Mouse (Mus musculus): ENCODE data around the gene Ccdc34. TPM values are rescaled to one million over a fixed set of nuclear protein-coding genes. Genes with fewer than 3 reads are reported as not detected.

Gene Ccdc34
- polyA plus RNA-seq, 1 experiment, result not detected

DNA sequence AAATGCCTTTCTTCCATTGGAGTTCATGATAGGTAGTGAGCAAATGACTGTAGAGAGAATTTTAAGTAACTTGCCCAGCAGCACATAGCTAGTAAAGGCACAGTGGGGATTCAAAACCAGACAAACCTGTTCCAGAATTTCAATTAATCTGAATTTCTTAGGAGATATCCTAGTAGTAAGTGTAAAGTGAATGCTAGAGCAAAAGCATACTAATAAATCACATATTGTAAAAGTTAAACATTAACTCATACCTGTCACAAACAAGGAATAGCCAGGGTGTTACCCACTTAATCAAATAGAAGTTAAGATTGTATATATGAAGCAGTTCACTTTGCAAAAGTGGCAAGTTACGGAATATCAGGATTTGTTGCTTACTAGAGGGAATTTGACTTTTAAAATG lies 25.9 kb upstream of the Ccdc34 start:
- Histone ChIP-seq H3K4me1 (ENCODE audit: control insufficient read depth, insufficient read depth, low read length) (0 out of 2 replicates have a peak, but pooled peaks cover 5% of the 10 kb centered on the region), H3K4me3 (ENCODE audit: insufficient read depth, low read depth, low read length) (no peak overlapping the region), H3K27ac (ENCODE audit: insufficient read depth, low read depth, low read length) (no peak overlapping the region)
- WGBS, result 98% methylated on average over 1 of the region's 1 CpGs
- TF ChIP-seq CTCF (IDR thresholded peaks at IDR 0.05; ENCODE audit: insufficient read depth, low read depth, low read length) (no peak), POLR2A (IDR thresholded peaks at IDR 0.05; ENCODE audit: insufficient read depth, low read depth, low read length) (no peak)

DNA sequence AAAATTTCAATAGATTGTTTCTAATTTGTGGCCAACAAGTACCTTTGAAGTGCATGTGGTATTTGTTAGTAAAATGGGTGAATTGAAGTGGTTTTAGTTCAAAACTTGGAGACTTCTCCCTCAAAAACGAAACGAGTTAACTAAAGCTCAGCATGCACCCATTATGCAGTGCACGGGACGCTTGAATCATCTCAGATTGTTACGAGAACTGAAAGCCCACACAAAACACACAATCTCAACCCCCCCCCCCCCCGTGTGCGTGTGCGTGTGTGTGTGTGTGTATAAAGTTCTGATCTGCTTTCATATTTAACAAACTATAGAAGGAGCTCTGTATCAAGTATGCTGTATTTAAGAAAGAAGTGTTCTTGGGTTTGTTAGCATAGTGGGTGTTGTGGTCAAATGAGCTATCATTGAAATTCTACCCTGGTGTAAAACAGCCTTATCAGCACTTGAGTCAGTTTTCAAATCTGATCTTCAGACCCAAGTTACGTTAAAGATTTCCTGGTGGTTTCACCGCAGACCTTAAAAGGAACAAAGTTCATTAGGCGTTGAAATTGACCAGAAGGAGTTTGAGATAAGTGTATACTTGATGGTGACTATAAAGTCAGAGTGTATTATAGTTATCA lies 25.1 kb upstream of the Ccdc34 start:
- H3K27ac ChIP-seq (ENCODE audit: insufficient read depth, low read depth, low read length), result no peak overlapping the region
- 0 out of 2 replicates have a peak, but pooled peaks cover 2% of the 10 kb centered on the region for H3K4me1 ChIP-seq (ENCODE audit: control insufficient read depth, insufficient read depth, low read length)
- TF ChIP-seq CTCF (IDR thresholded peaks at IDR 0.05; ENCODE audit: insufficient read depth, low read depth, low read length) (no peak), POLR2A (IDR thresholded peaks at IDR 0.05; ENCODE audit: insufficient read depth, low read depth, low read length) (no peak)
- H3K4me3 ChIP-seq (ENCODE audit: insufficient read depth, low read depth, low read length), result no peak overlapping the region
- whole genome bisulfite sequencing, result 58% methylated on average over 11 of the region's 11 CpGs

DNA sequence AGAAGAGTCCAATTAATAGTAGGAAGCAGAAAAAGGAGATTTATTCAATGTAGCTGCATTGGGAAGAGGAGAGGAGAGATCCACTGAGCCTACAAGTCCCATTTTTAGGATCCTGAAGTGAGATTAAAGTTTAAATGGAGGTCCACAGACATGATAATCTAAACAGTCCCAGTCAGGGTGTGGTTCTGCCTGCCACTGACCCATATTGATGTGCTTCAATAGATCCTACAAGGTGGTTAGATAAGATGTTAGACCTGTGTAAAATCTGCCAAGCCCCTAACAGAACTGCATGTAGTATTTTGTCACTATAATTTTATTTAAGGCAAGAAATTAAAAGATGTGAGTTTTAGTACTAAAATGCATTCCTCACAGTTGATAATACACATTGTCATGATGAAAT lies 24.2 kb upstream of the Ccdc34 start:
- no peak overlapping the region for H3K27ac ChIP-seq (ENCODE audit: insufficient read depth, low read depth, low read length)
- TF ChIP-seq POLR2A (IDR thresholded peaks at IDR 0.05; ENCODE audit: insufficient read depth, low read depth, low read length) (no peak), CTCF (IDR thresholded peaks at IDR 0.05; ENCODE audit: insufficient read depth, low read depth, low read length) (no peak)
- no peak overlapping the region for H3K4me3 ChIP-seq (ENCODE audit: insufficient read depth, low read depth, low read length)
- 0 out of 2 replicates have a peak, but pooled peaks cover 2% of the 10 kb centered on the region for H3K4me1 ChIP-seq (ENCODE audit: control insufficient read depth, insufficient read depth, low read length)

DNA sequence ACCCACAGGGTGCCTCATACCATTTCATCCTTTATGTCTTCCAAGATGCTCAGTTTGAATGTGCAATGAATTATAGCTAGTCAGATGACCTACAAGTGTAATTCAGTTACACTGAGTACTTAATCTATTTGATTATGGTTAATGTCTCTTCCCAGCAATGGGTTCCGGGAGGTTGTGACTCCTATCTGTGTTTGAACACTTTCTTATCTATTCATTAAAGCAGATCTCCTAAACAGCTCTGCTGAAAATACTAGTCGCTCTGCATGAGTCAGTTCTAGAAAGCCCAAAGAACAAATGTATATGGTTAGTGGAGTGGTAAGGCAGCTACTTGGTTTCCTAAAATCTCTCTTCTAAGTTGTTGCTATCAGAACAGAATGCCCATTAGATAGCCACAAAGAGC lies 22.6 kb upstream of the Ccdc34 start:
- H3K27ac ChIP-seq (ENCODE audit: insufficient read depth, low read depth, low read length), result no peak overlapping the region
- 37% methylated on average over 2 of the region's 2 CpGs for WGBS

DNA sequence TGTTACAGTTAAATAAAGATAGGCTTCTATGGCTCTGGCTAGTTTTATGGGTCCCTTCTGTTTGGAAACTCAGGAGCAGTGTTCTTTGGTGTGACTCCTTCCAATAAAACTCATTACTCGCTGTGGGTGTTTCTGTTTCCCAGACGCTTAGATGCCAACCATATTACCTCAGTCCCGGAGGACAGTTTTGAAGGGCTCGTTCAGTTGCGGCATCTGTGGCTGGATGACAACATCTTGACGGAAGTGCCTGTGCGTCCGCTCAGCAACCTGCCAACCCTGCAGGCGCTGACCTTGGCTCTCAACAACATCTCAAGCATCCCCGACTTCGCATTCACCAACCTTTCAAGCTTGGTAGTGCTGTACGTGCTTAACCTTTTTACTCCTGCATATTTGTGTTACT lies 21.2 kb upstream of the Ccdc34 start:
- WGBS, result 87% methylated on average over 12 of the region's 12 CpGs
- TF ChIP-seq CTCF (IDR thresholded peaks at IDR 0.05; ENCODE audit: insufficient read depth, low read depth, low read length) (no peak), POLR2A (IDR thresholded peaks at IDR 0.05; ENCODE audit: insufficient read depth, low read depth, low read length) (no peak)
- Histone ChIP-seq H3K4me1 (ENCODE audit: control insufficient read depth, insufficient read depth, low read length) (no peaks in the 10 kb centered on the region), H3K27ac (ENCODE audit: insufficient read depth, low read depth, low read length) (no peak overlapping the region), H3K4me3 (ENCODE audit: insufficient read depth, low read depth, low read length) (no peak overlapping the region)

More for the DNA sequence above, 22.6 kb upstream of the Ccdc34 start:
- H3K4me1 ChIP-seq (ENCODE audit: control insufficient read depth, insufficient read depth, low read length), result no peaks in the 10 kb centered on the region
- TF ChIP-seq POLR2A (IDR thresholded peaks at IDR 0.05; ENCODE audit: insufficient read depth, low read depth, low read length) (no peak), CTCF (IDR thresholded peaks at IDR 0.05; ENCODE audit: insufficient read depth, low read depth, low read length) (no peak)
- no peak overlapping the region for H3K4me3 ChIP-seq (ENCODE audit: insufficient read depth, low read depth, low read length)

DNA sequence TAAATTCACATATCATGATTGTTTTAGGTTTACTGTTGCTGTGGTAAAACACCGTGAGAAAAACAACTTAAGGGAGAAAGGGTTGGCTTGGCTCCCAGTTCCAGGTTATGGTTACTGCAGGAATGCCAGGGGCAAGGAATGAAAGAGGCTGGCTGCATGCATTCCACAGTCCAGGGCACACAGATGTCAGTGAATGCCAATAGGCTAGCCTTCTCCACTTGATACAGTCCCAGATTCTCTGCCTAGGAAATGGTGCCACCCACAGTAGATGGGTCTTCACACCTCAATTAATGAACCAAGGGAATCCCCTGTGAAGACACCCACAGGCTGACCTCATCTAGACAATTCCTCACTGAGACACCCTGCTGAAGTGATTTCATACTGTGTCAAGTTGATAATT lies 12.9 kb upstream of the Ccdc34 start:
- H3K4me3 ChIP-seq (ENCODE audit: insufficient read depth, low read depth, low read length), result no peak overlapping the region
- 49% methylated on average over 1 of the region's 1 CpGs for WGBS
- no peak for TF ChIP-seq POLR2A (IDR thresholded peaks at IDR 0.05; ENCODE audit: insufficient read depth, low read depth, low read length)
- no peak for TF ChIP-seq CTCF (IDR thresholded peaks at IDR 0.05; ENCODE audit: insufficient read depth, low read depth, low read length)
- H3K27ac ChIP-seq (ENCODE audit: insufficient read depth, low read depth, low read length), result no peak overlapping the region
- no peaks in the 10 kb centered on the region for H3K4me1 ChIP-seq (ENCODE audit: control insufficient read depth, insufficient read depth, low read length)

DNA sequence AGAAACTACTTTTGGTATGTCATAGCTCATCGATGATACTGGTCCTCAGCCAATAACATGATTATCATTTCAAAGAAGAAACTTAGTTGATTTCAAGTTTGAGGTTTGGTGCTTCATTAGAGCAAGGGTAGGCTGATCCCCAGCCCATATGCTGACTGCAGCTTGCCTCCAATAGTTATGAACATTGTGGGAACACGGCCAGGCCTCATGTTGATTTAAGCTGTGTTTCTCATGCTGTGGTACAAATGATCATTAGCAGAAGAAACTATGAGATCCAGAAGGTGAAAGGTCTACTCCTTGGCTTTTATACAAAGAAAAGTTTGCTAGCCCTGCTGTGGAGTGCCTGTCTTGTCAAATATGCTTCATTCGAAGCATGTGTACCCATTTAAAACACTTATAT lies 12.5 kb upstream of the Ccdc34 start:
- H3K4me3 ChIP-seq (ENCODE audit: insufficient read depth, low read depth, low read length), result no peak overlapping the region
- WGBS, result 82% methylated on average over 3 of the region's 3 CpGs

DNA sequence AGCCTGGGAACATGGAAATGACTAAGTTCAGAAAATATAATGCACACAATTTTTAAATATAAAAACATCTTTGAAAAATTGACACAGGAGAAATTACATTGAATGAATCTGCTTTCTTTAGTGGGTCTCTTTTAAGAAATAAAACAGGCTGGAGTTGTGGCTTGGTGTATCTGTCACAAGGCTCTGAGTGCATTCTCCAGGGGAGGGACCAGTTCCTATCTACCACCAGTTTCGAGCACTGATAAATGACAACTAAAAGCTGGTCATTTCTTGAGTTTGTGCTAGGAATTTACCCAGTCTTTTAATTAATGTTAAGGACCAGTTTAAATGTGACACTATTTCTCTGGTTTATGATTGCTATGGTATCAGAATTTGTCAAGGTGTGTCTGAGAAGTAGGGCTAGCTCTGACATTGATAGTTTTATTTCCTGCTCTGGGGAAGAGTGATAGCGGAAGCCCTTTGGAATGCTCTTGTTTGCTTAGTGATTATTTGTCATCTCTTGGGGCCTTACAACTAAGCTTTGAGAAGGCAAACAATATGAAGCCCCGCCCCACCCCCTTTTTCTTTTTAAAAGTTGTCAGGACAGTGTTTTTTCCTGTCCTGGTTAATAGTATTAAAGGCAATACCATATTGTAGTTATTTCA lies 11.9 kb upstream of the Ccdc34 start:
- TF ChIP-seq CTCF (IDR thresholded peaks at IDR 0.05; ENCODE audit: insufficient read depth, low read depth, low read length) (no peak), POLR2A (IDR thresholded peaks at IDR 0.05; ENCODE audit: insufficient read depth, low read depth, low read length) (no peak)
- H3K4me1 ChIP-seq (ENCODE audit: control insufficient read depth, insufficient read depth, low read length), result no peaks in the 10 kb centered on the region
- no peak overlapping the region for H3K4me3 ChIP-seq (ENCODE audit: insufficient read depth, low read depth, low read length)
- 93% methylated on average over 3 of the region's 3 CpGs for WGBS
- no peak overlapping the region for H3K27ac ChIP-seq (ENCODE audit: insufficient read depth, low read depth, low read length)

More for the DNA sequence above, 12.5 kb upstream of the Ccdc34 start:
- Histone ChIP-seq H3K27ac (ENCODE audit: insufficient read depth, low read depth, low read length) (no peak overlapping the region), H3K4me1 (ENCODE audit: control insufficient read depth, insufficient read depth, low read length) (no peaks in the 10 kb centered on the region)
- TF ChIP-seq POLR2A (IDR thresholded peaks at IDR 0.05; ENCODE audit: insufficient read depth, low read depth, low read length), result no peak
- no peak for TF ChIP-seq CTCF (IDR thresholded peaks at IDR 0.05; ENCODE audit: insufficient read depth, low read depth, low read length)

DNA sequence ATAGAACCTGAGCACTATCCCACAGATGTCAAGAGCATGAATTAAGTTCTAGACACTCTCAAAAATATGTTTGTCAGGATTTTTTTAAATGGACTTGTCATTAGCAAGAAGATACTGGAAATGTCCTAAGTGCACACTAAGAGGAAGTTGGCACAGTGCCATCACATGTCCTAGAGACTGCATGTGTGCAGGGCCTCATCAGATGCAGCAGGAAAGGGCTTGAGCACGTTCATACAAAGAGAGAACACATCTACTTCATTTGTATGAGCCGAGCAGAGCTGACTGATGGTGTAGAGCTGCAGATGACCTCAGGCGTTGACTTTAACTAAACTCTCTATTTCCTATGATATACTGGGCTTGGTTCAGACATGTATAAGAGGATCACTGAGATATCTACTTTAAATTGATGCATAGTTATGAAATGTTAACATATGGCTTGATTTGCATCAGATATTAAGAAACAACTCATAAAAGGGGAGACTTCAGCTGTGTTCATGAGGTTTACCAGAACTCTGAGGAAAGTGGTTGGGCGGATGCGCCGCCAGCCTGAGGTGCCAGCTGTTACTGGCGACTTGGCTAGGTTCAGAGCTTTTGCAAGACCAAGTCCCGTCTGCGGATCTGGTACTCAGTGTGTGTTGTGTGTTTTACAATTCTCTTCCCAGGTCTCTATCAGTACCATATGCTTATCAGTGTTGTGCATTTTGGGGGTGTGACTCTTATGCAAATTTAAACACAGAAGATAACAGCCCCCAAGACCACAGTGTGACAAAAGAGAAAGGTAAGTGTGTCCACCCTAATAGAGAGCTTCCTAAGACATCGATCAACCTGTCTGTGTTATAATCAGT lies 10.0 kb upstream of the Ccdc34 start:
- Histone ChIP-seq H3K4me3 (ENCODE audit: insufficient read depth, low read depth, low read length) (no peak overlapping the region), H3K27ac (ENCODE audit: insufficient read depth, low read depth, low read length) (no peak overlapping the region), H3K4me1 (ENCODE audit: control insufficient read depth, insufficient read depth, low read length) (no peaks in the 10 kb centered on the region)
- TF ChIP-seq CTCF (IDR thresholded peaks at IDR 0.05; ENCODE audit: insufficient read depth, low read depth, low read length) (no peak), POLR2A (IDR thresholded peaks at IDR 0.05; ENCODE audit: insufficient read depth, low read depth, low read length) (no peak)
- WGBS, result 92% methylated on average over 10 of the region's 10 CpGs

Measured in olfactory bulb, adult 2 months (tissue).